Mouse (Mus musculus) stomach, embryonic 15.5 days (tissue): ENCODE data around the gene S100a7a. TPM values are rescaled to one million over a fixed set of nuclear protein-coding genes. Genes with fewer than 3 reads are reported as not detected.

Source experiments
- ATAC-seq: fragments of 200-750 bp; cut with Nextera tagmentation; 2 replicates; pipeline ENCODE4 v1.8.0; 2017; ENCODE audit warnings: low read depth, moderate number of reproducible peaks, moderate TSS enrichment; ENCODE audit not compliant: insufficient read depth, low FRiP score
- H3K27ac ChIP-seq: fragments of 300-500 bp; sonication (generic); 2 replicates; pipeline ENCODE4 v1.5.1; 2015; ENCODE audit warnings: mild to moderate bottlenecking, inconsistent platforms
- H3K27me3 ChIP-seq: fragments of 300-500 bp; sonication (generic); replicated peaks from 2 replicates; pipeline ENCODE4 v1.6.1; 2015; ENCODE audit warnings: inconsistent platforms
- H3K36me3 ChIP-seq: fragments of 300-500 bp; sonication (generic); 2 replicates; pipeline ENCODE4 v1.6.1; 2015; ENCODE audit warnings: inconsistent platforms
- H3K4me1 ChIP-seq: fragments of 300-500 bp; sonication (generic); 2 replicates; pipeline ENCODE4 v1.6.1; 2015; ENCODE audit warnings: inconsistent platforms
- H3K4me2 ChIP-seq: fragments of 300-500 bp; sonication (generic); 2 replicates; pipeline ENCODE4 v1.6.1; 2015; ENCODE audit warnings: mild to moderate bottlenecking, inconsistent platforms
- H3K4me3 ChIP-seq: fragments of 300-500 bp; sonication (generic); replicated peaks from 2 replicates; pipeline ENCODE4 v1.5.1; 2015; ENCODE audit warnings: inconsistent platforms
- H3K9ac ChIP-seq: fragments of 300-500 bp; sonication (generic); 2 replicates; pipeline ENCODE4 v1.6.1; 2015; ENCODE audit warnings: inconsistent platforms
- H3K9me3 ChIP-seq: fragments of 300-500 bp; sonication (generic); 2 replicates; pipeline ENCODE4 v1.6.1; 2016; ENCODE audit warnings: inconsistent platforms
- WGBS: fragments of 180-500 bp; shearing (Covaris S2); methylation state at CpG from one replicate; pipeline ENCODE4 v1.1.7; 2015; 5-methylcytosine and 5-hydroxymethylcytosine counted together
- polyA plus RNA-seq: library from polyadenylated mRNA; unstranded; fragments of >200 nt; fragmentation: Nextera tagmentation; extraction: Ambion mirVana; gene quantifications from 2 replicates; pipeline ENCODE4 v1.2.1, GENCODE M21; 2015

S100a7a gene
- polyA plus RNA-seq, 1 experiment from 2014 or later: 2.8 TPM

DNA sequence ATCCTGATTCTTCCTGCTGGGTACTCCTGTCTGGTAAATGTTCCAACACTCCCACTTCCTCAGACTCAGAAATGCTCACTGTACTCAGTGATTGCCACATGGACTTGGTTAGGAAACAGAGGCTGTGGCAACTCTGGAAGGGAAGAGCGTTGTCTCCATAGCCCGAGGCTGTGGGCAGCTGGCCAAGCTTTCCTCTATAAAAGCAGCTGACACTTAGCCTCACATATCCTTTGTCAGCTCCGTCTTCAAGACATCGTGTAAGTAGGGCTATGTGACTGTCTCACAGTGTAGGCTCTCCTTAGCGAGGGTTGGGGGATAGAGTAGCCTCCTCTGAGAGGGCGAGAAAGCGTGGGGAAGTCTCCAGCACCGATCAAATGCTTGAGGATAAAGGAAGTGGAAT is 15.0 kb downstream of the S100a7a start, which contains the start of gene S100a8:
Gene S100a8, plus strand, starts transcription at position 133 of the 400 bp plus-strand sequence.
- Histone ChIP-seq H3K4me1 (no peaks in the 10 kb centered on the region), H3K4me3 (no peak within 1 kb of the TSS), H3K27ac (no peak within 1 kb of the TSS), H3K9ac (no peak within 1 kb of the TSS), H3K27me3 (no peaks in the 10 kb centered on the region), H3K36me3 (no peaks in the 10 kb centered on the region), H3K9me3 (no peaks in the 10 kb centered on the region), H3K4me2 (no peak within 1 kb of the TSS)
- 54% methylated on average over 8 of the region's 8 CpGs for WGBS
- no peak for ATAC-seq

DNA sequence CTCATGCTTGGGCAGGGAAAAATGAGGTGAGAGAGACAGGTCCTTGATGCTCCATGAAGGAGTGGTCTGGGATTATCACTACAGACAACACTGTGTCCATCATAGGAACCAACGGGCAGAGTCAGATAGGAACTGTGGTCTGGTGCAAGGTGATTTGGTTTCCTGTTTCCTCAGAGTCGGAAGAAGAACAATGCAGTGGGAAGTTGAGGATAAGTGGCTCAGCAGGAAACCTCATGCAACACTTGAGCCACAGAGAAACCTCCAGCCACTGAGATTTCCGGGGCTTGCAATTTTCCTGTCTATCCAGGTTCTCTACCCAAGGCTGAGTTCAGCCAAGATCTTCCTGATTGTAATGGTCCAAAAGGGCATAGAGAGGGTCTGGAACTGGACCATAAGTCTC is 24.8 kb downstream of the S100a7a start:
- H3K4me1 ChIP-seq: no peaks in the 10 kb centered on the region
- 62% methylated on average over 3 of the region's 3 CpGs for WGBS
- H3K27me3 ChIP-seq: no peaks in the 10 kb centered on the region
- no peak overlapping the region for H3K27ac ChIP-seq
- no peak overlapping the region for H3K9ac ChIP-seq
- no peaks in the 10 kb centered on the region for H3K36me3 ChIP-seq
- no peak for ATAC-seq
- H3K4me3 ChIP-seq: no peak overlapping the region
- H3K4me2 ChIP-seq: no peak overlapping the region
- no peaks in the 10 kb centered on the region for H3K9me3 ChIP-seq

DNA sequence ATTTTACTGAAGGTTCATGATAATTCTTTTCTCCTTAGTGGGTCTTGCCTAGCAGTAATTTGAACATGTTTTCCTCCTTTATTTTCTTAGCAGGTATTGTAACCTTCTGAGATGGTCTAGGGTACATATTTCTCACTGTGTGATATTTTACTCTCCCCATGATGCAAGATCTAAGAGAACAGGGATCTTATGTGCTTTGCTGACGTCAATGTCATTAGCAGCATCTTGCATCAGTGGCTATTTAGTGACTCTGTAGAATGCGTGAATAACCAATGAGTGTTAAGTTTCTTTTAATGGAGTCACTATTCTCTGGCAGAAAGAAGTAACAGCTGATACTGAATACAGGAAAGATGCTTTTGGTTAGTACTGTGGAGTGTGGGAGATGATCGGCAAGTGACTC is 30.1 kb downstream of the S100a7a start:
- Histone ChIP-seq H3K4me2 (no peak overlapping the region), H3K9ac (no peak overlapping the region), H3K4me1 (no peaks in the 10 kb centered on the region), H3K27ac (no peak overlapping the region), H3K27me3 (no peaks in the 10 kb centered on the region), H3K36me3 (no peaks in the 10 kb centered on the region), H3K4me3 (no peak overlapping the region), H3K9me3 (no peaks in the 10 kb centered on the region)
- no peak for ATAC-seq
- 84% methylated on average over 3 of the region's 3 CpGs for WGBS

DNA sequence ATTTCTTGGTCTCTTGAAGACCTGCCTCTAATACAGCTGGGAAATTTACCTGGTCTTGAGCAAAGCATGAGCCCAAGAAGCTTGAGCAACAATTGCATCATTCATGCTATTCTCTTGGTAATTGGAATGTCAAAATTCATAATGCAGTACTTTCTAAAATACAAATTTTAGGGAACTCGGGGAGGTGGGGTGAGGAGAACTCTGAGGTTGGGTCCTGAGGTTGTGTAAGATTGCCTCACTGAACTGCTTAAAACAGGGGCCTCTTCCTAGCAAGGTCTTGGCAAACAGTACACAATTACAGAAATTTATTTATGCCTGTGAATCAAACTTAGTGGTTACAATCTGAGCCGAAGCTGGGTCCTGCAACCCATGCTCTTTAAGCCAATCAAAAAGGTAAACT is 33.0 kb downstream of the S100a7a start:
- 83% methylated on average over 2 of the region's 2 CpGs for WGBS

DNA sequence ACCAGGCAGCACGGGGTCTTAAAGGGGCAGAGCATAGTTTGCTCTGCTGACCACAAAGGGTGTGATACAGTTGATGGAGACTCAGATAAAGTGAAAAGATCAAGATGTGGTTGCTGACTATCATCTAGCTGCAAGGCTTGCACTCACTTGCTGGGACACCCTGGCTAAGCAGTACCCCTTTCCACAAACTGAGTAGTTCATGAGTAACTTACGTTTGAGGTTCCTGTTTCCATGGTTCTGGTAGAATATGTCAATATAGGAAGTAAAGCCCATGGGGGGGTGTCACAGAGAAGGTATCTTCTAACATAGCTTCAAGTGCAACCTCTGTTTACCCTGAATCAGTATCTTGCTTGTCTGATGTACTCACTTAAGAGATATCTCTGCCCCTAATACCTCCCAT is 39.7 kb downstream of the S100a7a start:
- Histone ChIP-seq H3K4me2 (no peak overlapping the region), H3K4me1 (no peaks in the 10 kb centered on the region), H3K9ac (no peak overlapping the region), H3K27ac (no peak overlapping the region), H3K36me3 (no peaks in the 10 kb centered on the region), H3K27me3 (no peaks in the 10 kb centered on the region), H3K9me3 (no peaks in the 10 kb centered on the region), H3K4me3 (no peak overlapping the region)
- no peak for ATAC-seq
- WGBS: 74% methylated on average over 2 of the region's 2 CpGs

More for the DNA sequence above, 33.0 kb downstream of the S100a7a start:
- Histone ChIP-seq H3K9ac (no peak overlapping the region), H3K27me3 (no peaks in the 10 kb centered on the region), H3K4me3 (no peak overlapping the region), H3K9me3 (no peaks in the 10 kb centered on the region), H3K4me1 (no peaks in the 10 kb centered on the region), H3K4me2 (no peak overlapping the region), H3K27ac (no peak overlapping the region), H3K36me3 (no peaks in the 10 kb centered on the region)
- ATAC-seq: no peak

DNA sequence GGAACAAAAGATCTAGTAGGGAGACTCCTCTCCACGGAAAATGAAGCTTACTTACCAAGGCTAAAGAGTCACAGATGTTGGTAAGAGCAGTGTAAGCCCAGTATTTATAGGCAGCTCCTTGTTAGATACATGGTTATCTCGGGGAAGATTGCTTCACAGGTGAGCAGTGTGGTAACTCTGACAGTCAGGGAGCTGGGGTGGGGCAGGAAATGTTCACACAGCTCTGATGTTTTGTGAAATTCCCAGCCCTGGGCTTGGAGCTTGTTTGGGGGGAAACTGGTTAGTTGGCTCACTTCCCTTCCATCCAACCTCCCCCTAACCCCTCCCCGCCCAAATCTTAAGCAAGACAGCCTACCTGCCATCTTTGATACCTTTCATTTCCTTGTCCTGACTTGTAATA is 41.8 kb downstream of the S100a7a start, which contains the start of gene S100a9:
Gene S100a9, minus strand, starts transcription at position 109 of the 400 bp plus-strand sequence.
- no peak within 1 kb of the TSS for H3K9ac ChIP-seq
- WGBS: 59% methylated on average over 3 of the region's 3 CpGs
- no peak within 1 kb of the TSS for H3K4me2 ChIP-seq
- H3K27ac ChIP-seq: no peak within 1 kb of the TSS
- no peaks in the 10 kb centered on the region for H3K9me3 ChIP-seq
- no peak within 1 kb of the TSS for H3K4me3 ChIP-seq
- no peaks in the 10 kb centered on the region for H3K4me1 ChIP-seq
- no peaks in the 10 kb centered on the region for H3K36me3 ChIP-seq
- H3K27me3 ChIP-seq: no peaks in the 10 kb centered on the region
- no peak for ATAC-seq

DNA sequence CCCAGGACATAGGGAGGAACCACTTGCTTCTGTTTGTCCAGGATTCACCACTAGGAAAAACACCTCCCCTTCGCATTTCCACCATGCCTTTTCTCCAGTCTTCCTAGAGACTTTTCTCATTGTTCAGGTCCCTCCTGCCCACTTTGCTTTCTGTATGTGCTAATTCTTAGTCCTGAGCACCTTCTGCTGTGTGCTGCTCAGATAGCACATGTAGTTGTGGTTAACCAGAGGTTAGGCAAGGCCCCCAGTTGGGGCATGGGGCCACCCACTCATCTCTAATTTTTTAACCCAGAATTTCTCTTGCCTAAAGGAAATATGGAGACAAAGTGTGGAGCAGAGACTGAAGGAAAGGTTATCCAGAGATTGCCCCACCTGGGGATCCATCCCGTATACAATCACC is 48.4 kb downstream of the S100a7a start:
- Histone ChIP-seq H3K36me3 (no peaks in the 10 kb centered on the region), H3K9ac (no peak overlapping the region), H3K4me3 (no peak overlapping the region), H3K9me3 (no peaks in the 10 kb centered on the region), H3K4me1 (no peaks in the 10 kb centered on the region), H3K27ac (no peak overlapping the region), H3K27me3 (no peaks in the 10 kb centered on the region), H3K4me2 (no peak overlapping the region)
- no peak for ATAC-seq
- WGBS: 81% methylated on average over 2 of the region's 2 CpGs

Other genes with a start within 250 kb of the S100a7a start
- gene Ints3, start 220.4 kb upstream of the S100a7a start, polyA plus RNA-seq: 27.0 and 29.2 TPM in 2 replicates
- gene Npr1, start 188.2 kb upstream of the S100a7a start, polyA plus RNA-seq: 5.3 and 5.7 TPM in 2 replicates
- 151 and 168 TPM in 2 replicates for gene Ilf2, start 177.9 kb upstream of the S100a7a start, polyA plus RNA-seq
- gene Snapin, start 163.0 kb upstream of the S100a7a start, polyA plus RNA-seq: 71.6 and 78.5 TPM in 2 replicates
- gene Chtop, start 144.5 kb upstream of the S100a7a start, polyA plus RNA-seq: 126 and 134 TPM in 2 replicates
- gene S100a1, start 139.6 kb upstream of the S100a7a start, polyA plus RNA-seq: 66.9 and 75.9 TPM in 2 replicates
- gene S100a13, start 139.6 kb upstream of the S100a7a start, polyA plus RNA-seq: 34.7 and 39.0 TPM in 2 replicates
- gene S100a14, start 127.2 kb upstream of the S100a7a start, polyA plus RNA-seq: 43.9 and 74.6 TPM in 2 replicates
- 225 and 274 TPM in 2 replicates for gene S100a16, start 116.8 kb upstream of the S100a7a start, polyA plus RNA-seq
- 0.77 and 1.2 TPM in 2 replicates for gene S100a3, start 93.4 kb upstream of the S100a7a start, polyA plus RNA-seq
- gene S100a2, start 63.8 kb upstream of the S100a7a start, polyA plus RNA-seq: not detected in 2 replicates
- gene Gm42674, start 52.1 kb upstream of the S100a7a start, polyA plus RNA-seq: not detected in 2 replicates
- gene S100a4, start 50.2 kb upstream of the S100a7a start, polyA plus RNA-seq: 13.0 and 13.6 TPM in 2 replicates
- gene S100a5, start 45.5 kb upstream of the S100a7a start, polyA plus RNA-seq: 4.5 and 6.5 TPM in 2 replicates
- 503 and 642 TPM in 2 replicates for gene S100a6, start 41.1 kb upstream of the S100a7a start, polyA plus RNA-seq
- gene S100a8, start 15.0 kb downstream of the S100a7a start, polyA plus RNA-seq: 295 and 384 TPM in 2 replicates
- 183 and 235 TPM in 2 replicates for gene S100a9, start 41.7 kb downstream of the S100a7a start, polyA plus RNA-seq
- gene Pglyrp4, start 72.9 kb downstream of the S100a7a start, polyA plus RNA-seq: 0.09 TPM in 1 of 2 replicates, not detected in the other
- gene Gm5849, start 123.9 kb downstream of the S100a7a start, polyA plus RNA-seq: not detected in 2 replicates